Mouse (Mus musculus) kidney, adult 18-20 months (tissue): ENCODE measurements around the gene Ppef1.
"Not testable (repeated sequence)": the region's sequence is repeated elsewhere in the genome, so short reads cannot be mapped to it uniquely, and the experiment has no call there.

Experiments
- DNase-seq: peaks from one replicate; pipeline ENCODE4 v3.0.0; 2021

The Ppef1 gene

GRCm38 (mm10) chrX:160735650-160736049 is at the start of gene Ppef1:
Ppef1 (minus strand) TSS chrX:160735765.
- DNase-seq, result no peak

DNA sequence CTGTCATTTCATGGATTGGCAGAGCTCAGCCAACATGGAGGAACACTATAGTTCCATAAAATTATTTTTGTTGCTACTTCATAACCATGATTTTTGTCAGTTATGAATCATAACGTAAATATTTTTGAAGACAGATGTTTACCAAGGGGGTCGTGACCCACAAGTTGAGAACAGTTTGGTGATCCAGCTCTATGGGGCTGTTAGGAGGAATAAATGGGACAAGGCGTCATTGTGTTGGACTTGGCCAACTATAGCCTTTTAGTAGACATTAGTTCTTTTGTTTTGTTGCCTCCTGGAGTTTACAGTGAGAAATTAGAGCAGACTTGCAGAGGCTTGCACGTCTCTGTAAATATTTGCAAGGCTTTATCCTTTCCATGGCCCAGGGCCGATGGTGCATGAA is 46.7 kb upstream of the Ppef1 start:
- no peak for DNase-seq

DNA sequence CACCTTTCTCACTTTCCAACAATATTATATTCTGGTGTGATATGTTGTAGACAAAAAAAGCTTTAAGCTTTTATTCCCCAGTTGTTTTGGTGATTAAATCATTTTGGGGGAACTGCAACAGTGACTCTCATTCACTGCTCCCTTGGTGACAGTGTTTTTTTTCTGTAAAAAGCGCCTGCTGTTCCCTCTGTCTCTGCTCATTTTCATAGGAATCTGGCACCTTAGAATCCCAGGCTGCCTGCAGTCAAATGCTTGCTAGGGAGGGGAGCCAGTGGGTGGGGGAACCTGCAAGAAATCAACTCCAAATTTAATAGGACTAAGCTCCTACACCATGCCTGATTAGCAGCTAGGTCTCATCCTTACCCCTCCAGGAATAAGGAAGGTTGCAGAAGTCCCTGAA is 37.5 kb upstream of the Ppef1 start:
- DNase-seq, result no peak

DNA sequence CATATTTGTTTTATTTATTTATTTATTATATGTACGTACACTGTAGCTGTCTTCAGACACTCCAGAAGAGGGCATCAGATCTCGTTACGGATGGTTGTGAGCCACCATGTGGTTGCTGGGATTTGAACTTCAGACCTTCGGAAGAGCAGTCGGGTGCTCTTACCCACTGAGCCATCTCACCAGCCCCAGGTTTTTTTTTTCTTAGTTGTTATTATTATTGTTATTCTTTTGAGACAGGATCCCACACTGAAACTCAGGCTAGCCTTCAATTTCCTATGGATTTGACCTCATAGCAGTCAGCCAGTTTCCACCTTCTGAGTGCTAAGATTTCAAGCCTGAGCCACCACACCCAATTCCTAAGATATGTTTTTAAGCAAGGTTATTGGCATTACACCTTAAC is 34.1 kb upstream of the Ppef1 start:
- DNase-seq, result not testable (repeated sequence)

GRCm38 (mm10) chrX:160767713-160768112 is 32.1 kb upstream of the Ppef1 start, which contains the start of gene Rs1:
Rs1 (plus strand) TSS chrX:160768013.
- DNase-seq, result no peak

DNA sequence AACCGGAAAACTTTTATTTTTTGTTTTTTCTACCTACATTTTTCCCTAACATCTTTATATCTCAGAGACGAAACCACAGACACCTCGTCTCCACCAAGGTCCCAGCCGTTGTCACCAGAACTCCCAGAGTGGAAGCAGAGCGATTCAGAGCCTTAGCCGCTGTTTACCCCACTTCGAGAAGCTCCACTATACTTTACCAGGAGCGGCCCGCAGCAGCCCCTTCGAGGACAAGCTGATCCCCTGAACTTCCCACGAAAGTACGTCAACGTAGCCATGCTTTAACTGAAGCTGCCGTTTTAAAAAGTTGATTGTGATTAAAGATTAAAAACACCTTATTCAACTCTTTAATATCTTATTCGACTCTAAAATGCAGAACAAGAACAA is 30.7 kb upstream of the Ppef1 start:
- DNase-seq, result no peak

DNA sequence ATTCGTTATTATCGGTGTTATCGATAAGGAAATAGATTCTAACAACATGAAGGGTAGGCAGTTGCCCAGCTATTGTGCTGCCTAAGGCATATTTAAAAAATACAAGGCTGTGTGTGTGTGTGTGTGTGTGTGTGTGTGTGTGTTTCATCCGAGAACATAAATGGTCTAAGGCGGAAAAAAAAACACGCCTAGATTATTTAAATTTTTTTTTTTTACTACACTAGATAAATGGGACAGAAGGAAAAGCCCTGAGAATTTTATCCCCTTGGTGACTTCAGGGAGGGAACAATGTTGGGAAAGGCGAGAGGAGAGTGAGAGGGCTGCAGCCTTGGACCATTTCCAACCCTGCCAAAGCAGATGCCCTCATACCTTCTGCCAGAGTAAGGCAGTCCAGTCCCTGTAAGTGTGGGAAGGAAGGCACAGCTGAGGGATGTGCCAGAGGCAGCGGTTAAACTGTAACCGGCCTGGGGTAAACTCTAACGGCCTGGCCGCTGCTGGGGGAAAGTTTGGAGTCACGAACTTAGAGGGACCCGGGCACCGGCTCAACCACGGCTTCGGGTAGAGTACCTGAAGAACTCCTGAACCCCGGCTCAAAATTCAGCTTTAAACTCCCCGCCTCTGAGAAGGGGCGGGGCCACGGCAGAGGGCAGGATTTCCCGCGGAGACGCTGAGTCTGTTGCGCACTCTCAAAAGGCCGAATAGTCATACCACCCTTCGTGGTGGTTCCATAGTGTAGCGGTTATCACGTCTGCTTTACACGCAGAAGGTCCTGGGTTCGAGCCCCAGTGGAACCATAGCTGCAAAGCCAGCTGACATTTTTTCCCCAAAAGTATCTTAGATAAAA is 30.0 kb upstream of the Ppef1 start:
- DNase-seq, result peak; percentile 94

DNA sequence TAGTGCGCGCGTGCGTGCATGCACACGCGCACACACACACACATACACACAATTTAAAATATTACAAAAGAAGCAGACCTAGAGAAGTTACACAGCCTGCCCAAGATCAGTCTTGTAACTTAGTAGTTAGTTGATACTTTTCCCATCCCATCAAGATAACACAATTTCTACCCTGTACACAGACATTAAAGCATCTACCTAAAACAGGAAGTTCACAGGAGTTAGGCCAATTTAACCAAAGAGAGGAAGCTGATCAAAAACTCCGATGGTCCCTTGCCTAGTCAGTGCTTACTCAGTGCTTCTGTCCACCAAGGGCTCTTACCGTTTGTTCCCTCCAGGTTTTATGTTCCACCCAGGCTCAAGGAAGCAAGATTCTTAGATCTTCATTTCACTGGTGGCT is 15.2 kb upstream of the Ppef1 start:
- DNase-seq, result no peak

DNA sequence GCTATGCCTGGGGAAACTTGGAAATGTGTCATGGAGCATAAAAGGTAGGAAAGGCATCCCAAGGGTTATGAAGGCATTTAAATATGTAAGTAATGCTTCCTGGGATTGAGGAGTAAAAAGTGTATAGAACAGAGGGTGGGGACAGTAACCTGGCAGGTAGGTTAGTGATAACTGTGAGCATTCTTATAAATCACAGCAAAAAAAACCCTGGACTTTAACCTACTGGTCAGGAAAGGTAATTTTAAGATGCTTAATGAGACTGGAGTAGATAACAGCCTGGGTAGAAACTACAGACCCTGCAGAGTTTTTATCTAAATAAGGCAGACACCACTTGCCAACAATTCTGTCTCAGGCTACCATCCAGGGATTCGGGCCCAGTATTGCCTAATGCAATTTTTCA is 13.1 kb upstream of the Ppef1 start:
- no peak for DNase-seq

GRCm38 (mm10) chrX:160745399-160745798 is 9.8 kb upstream of the Ppef1 start:
- no peak for DNase-seq

DNA sequence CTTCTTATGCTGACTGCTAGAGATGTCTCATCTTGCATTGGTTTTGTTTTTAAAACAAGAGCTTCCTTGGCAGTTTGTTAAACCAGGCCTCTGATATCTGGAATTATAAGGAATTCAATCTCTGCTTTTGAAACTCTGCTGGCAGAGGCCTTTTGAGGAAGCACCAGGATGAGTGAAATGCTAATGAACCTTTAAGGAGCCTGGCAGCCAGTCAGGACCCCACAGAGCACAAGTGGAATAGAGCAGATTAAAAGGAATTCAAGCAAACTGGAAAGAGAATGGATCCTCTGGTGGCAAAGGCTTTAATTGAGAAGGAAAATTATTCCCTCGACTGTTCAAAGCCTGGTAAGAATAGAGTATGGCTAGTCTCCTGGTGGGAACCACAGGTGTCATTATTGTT is 36.4 kb downstream of the Ppef1 start:
- no peak for DNase-seq

DNA sequence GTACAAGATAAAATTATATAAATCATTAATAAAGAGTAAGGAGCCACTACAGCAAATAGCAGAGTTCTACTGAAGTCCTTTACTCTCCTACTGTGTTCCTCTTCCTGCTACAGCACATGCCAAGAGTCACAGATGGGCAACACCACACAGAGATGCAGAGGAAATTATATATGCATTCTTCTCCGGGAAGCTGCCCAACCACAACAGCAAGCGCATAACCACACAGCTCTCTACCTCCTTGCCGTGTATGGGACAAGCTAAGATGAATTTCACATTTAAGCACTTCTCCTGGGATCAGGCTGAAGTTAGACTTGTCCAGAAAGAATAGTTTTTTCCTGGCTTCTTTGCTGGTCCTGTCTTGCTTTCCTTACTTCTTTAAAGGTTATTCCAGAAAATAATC is 44.0 kb downstream of the Ppef1 start:
- DNase-seq, result no peak

- DNase-seq, result no peak
Observed at GRCm38 (mm10) chrX:160690094-160690493, 45.5 kb downstream of the Ppef1 start.

- DNase-seq, result no peak
Observed at GRCm38 (mm10) chrX:160669992-160670391, 65.6 kb downstream of the Ppef1 start.

DNA sequence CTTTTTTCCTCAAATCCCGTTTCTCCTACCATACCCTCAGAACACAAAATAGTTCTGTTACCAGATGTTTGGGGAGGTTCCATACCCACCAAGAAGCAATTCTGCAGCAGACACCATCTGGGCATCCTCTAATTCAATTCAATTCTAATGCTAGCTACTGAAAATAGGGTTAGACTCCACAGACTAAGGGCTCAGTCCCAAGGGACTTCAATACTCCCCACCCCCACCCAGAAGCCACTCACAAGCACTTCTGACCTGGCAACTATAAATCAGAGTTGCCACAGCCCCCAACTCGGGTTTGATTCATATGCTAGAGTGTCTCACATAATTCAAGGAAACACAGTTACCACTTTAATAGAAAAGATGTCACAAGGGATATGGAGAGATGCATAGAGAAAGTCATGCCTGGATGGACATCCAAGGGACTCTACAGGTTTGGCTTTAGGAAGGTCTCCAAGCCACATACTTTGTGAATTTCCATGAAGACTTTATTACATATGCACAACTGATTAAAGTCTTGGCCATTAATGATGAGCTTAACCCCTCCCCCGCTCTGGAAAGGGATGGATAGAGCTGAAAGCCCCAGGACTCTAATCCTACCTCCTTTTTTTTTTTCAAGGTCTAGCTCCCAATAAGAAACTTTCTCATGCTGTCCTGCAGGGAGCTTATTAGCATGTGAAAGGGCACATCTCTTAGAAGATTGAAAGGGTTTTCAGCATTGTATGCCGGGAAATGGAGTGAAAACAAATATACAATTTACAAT is 124.5 kb downstream of the Ppef1 start:
- no peak for DNase-seq

GRCm38 (mm10) chrX:160610482-160610881 is 125.1 kb downstream of the Ppef1 start:
- no peak for DNase-seq

DNA sequence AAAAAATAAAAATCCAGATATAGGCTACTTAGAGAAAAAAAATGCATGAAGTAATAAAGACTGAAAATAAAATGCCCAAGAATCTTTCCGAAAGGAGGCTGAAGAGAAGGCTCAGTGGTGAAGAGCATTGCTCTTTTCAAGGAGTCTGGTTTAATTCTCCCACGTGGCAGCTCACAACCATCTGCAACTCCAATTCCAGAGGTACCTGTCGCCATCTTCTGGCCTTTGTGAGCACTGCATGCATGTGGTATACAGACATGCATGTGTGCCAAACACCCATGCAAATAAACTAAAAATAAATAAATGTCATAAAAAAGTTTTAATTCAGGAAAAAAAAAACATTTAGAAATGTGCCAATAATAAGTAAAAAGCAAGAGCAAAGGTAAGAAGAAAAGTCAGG is 125.7 kb downstream of the Ppef1 start:
- DNase-seq, result peak; percentile 40

GRCm38 (mm10) chrX:160603981-160604541 is 131.5 kb downstream of the Ppef1 start:
- no peak for DNase-seq

DNA sequence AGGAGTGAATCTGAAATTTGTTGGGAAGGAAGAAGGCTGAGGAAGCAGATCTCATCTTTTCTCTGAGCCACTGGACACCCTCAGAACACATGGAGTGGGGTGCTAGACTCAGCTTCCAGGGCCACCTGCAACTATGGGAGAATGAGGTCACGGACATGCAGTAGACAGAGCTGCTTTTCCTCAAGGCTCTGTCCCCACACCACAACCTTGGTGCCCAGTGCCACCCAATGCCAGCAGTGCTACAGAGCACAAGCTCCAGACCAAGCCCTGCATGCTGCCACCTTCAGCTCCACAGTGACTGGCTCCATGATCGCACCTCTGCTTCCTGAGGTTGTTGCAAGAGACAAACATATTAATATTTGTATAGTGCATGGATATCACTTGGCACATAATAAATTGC is 132.2 kb downstream of the Ppef1 start:
- DNase-seq, result no peak

- DNase-seq, result no peak
Observed at GRCm38 (mm10) chrX:160602770-160603169, 132.8 kb downstream of the Ppef1 start.

DNA sequence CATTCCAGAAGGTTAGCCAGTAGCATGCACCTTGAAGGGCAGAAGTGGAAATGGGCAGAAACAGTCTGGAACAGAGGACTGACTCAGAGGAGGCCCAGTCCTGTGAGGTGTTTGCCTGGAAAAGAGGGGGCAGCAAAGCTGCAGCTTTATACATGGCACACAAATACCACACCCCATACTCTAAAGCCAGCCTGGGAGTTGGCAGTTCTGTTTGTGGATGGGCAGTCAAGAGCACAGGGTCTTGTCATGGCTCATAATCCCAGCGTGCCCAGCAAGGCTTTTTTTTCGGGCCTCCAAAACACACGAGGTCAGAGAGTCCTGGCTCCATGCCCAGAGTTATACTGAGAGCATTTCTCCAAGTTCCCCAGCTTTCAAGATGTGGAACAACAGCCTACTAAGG is 134.5 kb downstream of the Ppef1 start:
- DNase-seq, result peak; percentile 16

GRCm38 (mm10) chrX:160598562-160599458 is 136.8 kb downstream of the Ppef1 start:
- no peak for DNase-seq

GRCm38 (mm10) chrX:160598055-160598454 is 137.5 kb downstream of the Ppef1 start:
- DNase-seq, result no peak
